Mouse (Mus musculus) embryo, embryonic 10.5 days (tissue): Measurements from ENCODE around the gene Rapgef6.

Experiments used
- DNase-seq: peaks from one replicate; pipeline ENCODE4 v3.0.0-alpha.2; 2015; ENCODE audit warnings: low spot score

Rapgef6 gene

DNA sequence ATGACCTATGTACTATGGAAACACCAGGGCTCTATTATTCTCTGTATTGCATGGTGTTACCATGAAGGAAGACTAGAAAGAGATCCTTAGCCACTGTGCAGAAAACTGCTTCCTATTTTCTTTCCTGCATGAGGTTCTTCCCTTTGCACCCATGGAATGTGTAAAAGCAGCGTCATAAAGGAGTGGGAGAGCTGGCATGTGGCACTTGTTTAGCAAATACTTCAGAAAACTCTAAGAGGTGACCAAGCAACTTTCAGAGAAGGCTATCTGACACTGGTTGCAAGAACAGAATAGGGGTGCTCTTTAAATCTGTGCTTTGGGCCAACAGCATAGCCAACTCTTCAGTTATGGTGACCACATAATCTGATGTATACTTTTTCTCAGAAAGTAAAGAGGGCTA, 212.5 kb downstream of the Rapgef6 start:
- no peak for DNase-seq

DNA sequence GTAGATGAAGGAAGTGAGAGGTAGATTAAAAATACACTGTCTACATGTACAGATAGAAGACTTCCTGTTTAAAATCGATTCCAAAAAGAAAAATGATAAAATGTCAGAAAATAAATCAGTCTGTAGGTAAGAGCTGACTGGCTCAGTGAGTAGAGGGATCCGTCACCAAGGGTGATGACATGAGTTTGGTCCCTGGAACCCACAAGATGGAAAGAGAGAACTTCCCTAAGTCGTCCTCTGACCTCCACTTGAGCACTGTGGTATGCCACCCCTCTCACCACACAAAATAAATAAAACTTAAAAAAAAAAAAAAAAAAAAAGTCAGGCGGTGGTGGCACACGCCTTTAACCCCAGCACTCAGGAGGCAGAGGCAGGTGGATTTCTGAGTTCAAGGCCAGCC, 214.3 kb downstream of the Rapgef6 start:
- DNase-seq = no peak

DNA sequence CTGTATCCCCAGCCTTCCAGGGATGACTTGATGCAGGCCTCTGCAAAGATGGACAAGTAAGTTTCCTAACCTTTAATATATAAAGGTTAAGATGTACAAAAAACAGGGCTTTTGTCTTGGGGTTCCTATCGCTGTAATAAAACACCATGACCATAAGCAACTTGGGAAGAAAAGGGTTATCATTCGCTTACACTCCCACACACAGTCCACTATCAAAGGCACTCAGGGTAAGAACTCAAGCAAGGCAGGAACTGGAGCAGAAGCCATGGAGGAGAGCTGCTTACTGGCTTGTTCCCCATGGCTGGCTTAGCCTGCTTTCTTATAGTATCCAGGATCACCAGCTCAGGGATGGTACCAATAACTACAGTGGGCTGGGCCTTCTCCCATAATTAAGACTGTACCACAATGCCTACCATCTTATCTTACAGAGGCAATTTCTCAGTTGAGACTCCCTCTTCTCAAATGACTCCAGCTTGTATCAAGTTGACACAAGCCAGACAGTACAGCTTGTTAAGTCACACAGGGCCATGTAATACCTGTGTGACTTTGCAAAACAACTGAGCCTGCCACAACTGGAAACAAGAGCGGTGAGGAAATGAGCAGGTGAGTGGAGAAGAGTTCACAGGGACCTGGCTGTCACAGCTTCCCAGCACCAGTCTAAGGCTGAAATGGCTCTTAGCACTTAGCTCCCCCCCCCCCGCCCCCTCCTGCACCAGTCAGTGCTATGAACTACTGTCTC, 216.5 kb downstream of the Rapgef6 start:
- no peak for DNase-seq

DNA sequence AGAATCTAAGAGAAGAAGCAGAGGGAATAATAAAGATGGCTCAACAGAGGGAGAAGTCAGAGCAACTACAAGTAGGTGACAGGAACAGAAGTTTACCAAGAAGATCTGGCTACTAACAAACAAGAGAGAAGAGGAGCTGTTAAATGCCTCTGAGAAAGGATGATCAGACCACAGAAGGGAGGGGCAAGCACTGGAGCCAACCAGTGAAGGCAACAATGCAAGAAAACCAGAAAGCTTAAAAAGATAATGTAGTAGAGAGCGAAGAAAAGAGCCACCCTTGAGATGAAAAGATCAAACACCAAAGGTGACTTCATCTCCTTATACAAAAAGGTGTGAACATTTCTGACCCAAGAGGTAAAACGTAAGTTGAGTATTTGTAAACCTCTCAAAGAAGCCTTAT, 218.7 kb downstream of the Rapgef6 start:
- DNase-seq = no peak

DNA sequence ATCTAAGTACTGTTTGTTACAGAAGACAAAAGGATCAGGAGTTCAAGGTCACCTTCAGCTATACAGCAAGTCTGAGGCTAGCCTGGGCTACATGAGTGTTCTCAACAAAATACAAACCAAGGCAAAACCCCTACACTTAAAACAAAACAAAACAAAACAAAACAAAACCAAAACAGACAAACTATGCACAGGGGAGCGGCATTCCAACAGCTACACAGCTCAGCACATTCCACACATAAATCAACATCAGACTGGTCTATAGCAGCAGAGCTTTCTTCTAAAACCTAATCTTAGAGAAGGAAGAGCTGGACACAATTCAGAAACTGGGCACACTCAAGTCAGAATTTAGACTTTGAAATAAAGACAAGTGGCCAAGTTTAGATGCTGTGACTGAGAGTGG, 221.6 kb downstream of the Rapgef6 start:
- no peak for DNase-seq
